Mouse (Mus musculus): ENCODE results near the gene Map3k13. TPM values are rescaled to one million over a fixed set of nuclear protein-coding genes. Genes with fewer than 3 reads are reported as not detected.
A peak's percentile ranks its signal among the peaks of the same experiment; 100 is the strongest.

Map3k13 gene
- polyA plus RNA-seq, 1 experiment from 2014 or later = 5.7 TPM

- H3K27ac ChIP-seq (ENCODE audit: low read length) = no peak overlapping the region
- no peaks in the 10 kb centered on the region for H3K9me3 ChIP-seq (ENCODE audit: control insufficient read depth, low read length)
- no peak overlapping the region for H3K9ac ChIP-seq (replicated peaks; ENCODE audit: low read depth, low read length)
- 86% methylated on average over 8 of the region's 8 CpGs for WGBS
- H3K36me3 ChIP-seq (ENCODE audit: control insufficient read depth, insufficient read depth) = no peaks in the 10 kb centered on the region
- no peaks in the 10 kb centered on the region for H3K4me1 ChIP-seq (replicated peaks; ENCODE audit: control insufficient read depth, insufficient read depth, low read length)
- no peak for ATAC-seq
- H3K4me2 ChIP-seq (ENCODE audit: low read length) = no peak overlapping the region
- no peak overlapping the region for H3K4me3 ChIP-seq (replicated peaks; ENCODE audit: low read length)
- H3K27me3 ChIP-seq (replicated peaks; ENCODE audit: control insufficient read depth, insufficient read depth, low read length) = no peaks in the 10 kb centered on the region
Observed at GRCm38 (mm10) chr16:21834866-21835583, 40.9 kb downstream of the Map3k13 start.

GRCm38 (mm10) chr16:21835584-21835931 is 41.4 kb downstream of the Map3k13 start:
- H3K27me3 ChIP-seq (replicated peaks; ENCODE audit: control insufficient read depth, insufficient read depth, low read length) = no peaks in the 10 kb centered on the region
- no peaks in the 10 kb centered on the region for H3K9me3 ChIP-seq (ENCODE audit: control insufficient read depth, low read length)
- ATAC-seq = no peak
- H3K4me3 ChIP-seq (replicated peaks; ENCODE audit: low read length) = no peak overlapping the region
- H3K4me1 ChIP-seq (replicated peaks; ENCODE audit: control insufficient read depth, insufficient read depth, low read length) = no peaks in the 10 kb centered on the region
- 41% methylated on average over 7 of the region's 7 CpGs for WGBS
- H3K36me3 ChIP-seq (ENCODE audit: control insufficient read depth, insufficient read depth) = no peaks in the 10 kb centered on the region
- H3K9ac ChIP-seq (replicated peaks; ENCODE audit: low read depth, low read length) = no peak overlapping the region
- H3K4me2 ChIP-seq (ENCODE audit: low read length) = no peak overlapping the region
- H3K27ac ChIP-seq (ENCODE audit: low read length) = no peak overlapping the region

GRCm38 (mm10) chr16:21836311-21837072 is 42.3 kb downstream of the Map3k13 start:
- H3K36me3 ChIP-seq (ENCODE audit: control insufficient read depth, insufficient read depth) = no peaks in the 10 kb centered on the region
- H3K27ac ChIP-seq (ENCODE audit: low read length) = no peak overlapping the region
- H3K9me3 ChIP-seq (ENCODE audit: control insufficient read depth, low read length) = no peaks in the 10 kb centered on the region
- H3K4me3 ChIP-seq (replicated peaks; ENCODE audit: low read length) = no peak overlapping the region
- no peak overlapping the region for H3K4me2 ChIP-seq (ENCODE audit: low read length)
- peak; percentile 91 for ATAC-seq
- no peak overlapping the region for H3K9ac ChIP-seq (replicated peaks; ENCODE audit: low read depth, low read length)
- WGBS = 65% methylated on average over 7 of the region's 7 CpGs
- no peaks in the 10 kb centered on the region for H3K4me1 ChIP-seq (replicated peaks; ENCODE audit: control insufficient read depth, insufficient read depth, low read length)
- no peaks in the 10 kb centered on the region for H3K27me3 ChIP-seq (replicated peaks; ENCODE audit: control insufficient read depth, insufficient read depth, low read length)

GRCm38 (mm10) chr16:21837694-21838093 is 43.5 kb downstream of the Map3k13 start:
- no peak overlapping the region for H3K27ac ChIP-seq (ENCODE audit: low read length)
- WGBS = 83% methylated on average over 6 of the region's 6 CpGs
- ATAC-seq = no peak

GRCm38 (mm10) chr16:21845800-21846671 is 51.9 kb downstream of the Map3k13 start:
- peak overlapping the region; percentile 73 for H3K9ac ChIP-seq (replicated peaks; ENCODE audit: low read depth, low read length)
- WGBS = under 1% methylated on average over 16 of the region's 16 CpGs

More at GRCm38 (mm10) chr16:21837694-21838093, 43.5 kb downstream of the Map3k13 start:
- Histone ChIP-seq H3K4me2 (ENCODE audit: low read length) (no peak overlapping the region), H3K36me3 (ENCODE audit: control insufficient read depth, insufficient read depth) (no peaks in the 10 kb centered on the region), H3K27me3 (replicated peaks; ENCODE audit: control insufficient read depth, insufficient read depth, low read length) (no peaks in the 10 kb centered on the region), H3K9ac (replicated peaks; ENCODE audit: low read depth, low read length) (no peak overlapping the region), H3K4me1 (replicated peaks; ENCODE audit: control insufficient read depth, insufficient read depth, low read length) (no peaks in the 10 kb centered on the region), H3K4me3 (replicated peaks; ENCODE audit: low read length) (no peak overlapping the region), H3K9me3 (ENCODE audit: control insufficient read depth, low read length) (no peaks in the 10 kb centered on the region)

GRCm38 (mm10) chr16:21848444-21848843 is 54.3 kb downstream of the Map3k13 start:
- WGBS = 85% methylated on average over 3 of the region's 3 CpGs
- Histone ChIP-seq H3K4me3 (replicated peaks; ENCODE audit: low read length) (no peak overlapping the region), H3K4me1 (replicated peaks; ENCODE audit: control insufficient read depth, insufficient read depth, low read length) (peaks cover 9% of the 10 kb centered on the region), H3K27me3 (replicated peaks; ENCODE audit: control insufficient read depth, insufficient read depth, low read length) (no peaks in the 10 kb centered on the region), H3K9me3 (ENCODE audit: control insufficient read depth, low read length) (no peaks in the 10 kb centered on the region), H3K36me3 (ENCODE audit: control insufficient read depth, insufficient read depth) (no peaks in the 10 kb centered on the region), H3K4me2 (ENCODE audit: low read length) (no peak overlapping the region), H3K27ac (ENCODE audit: low read length) (no peak overlapping the region), H3K9ac (replicated peaks; ENCODE audit: low read depth, low read length) (no peak overlapping the region)
- no peak for ATAC-seq

More at GRCm38 (mm10) chr16:21845800-21846671, 51.9 kb downstream of the Map3k13 start:
- Histone ChIP-seq H3K36me3 (ENCODE audit: control insufficient read depth, insufficient read depth) (no peaks in the 10 kb centered on the region), H3K4me3 (replicated peaks; ENCODE audit: low read length) (peak overlapping the region; percentile 57), H3K9me3 (ENCODE audit: control insufficient read depth, low read length) (no peaks in the 10 kb centered on the region), H3K27me3 (replicated peaks; ENCODE audit: control insufficient read depth, insufficient read depth, low read length) (no peaks in the 10 kb centered on the region), H3K27ac (ENCODE audit: low read length) (peak overlapping the region; percentile 90), H3K4me1 (replicated peaks; ENCODE audit: control insufficient read depth, insufficient read depth, low read length) (peaks cover 3% of the 10 kb centered on the region), H3K4me2 (ENCODE audit: low read length) (peak overlapping the region; percentile 71)
- ATAC-seq = peak; percentile 100

- Histone ChIP-seq H3K27ac (ENCODE audit: low read length) (no peak overlapping the region), H3K27me3 (replicated peaks; ENCODE audit: control insufficient read depth, insufficient read depth, low read length) (no peaks in the 10 kb centered on the region), H3K36me3 (ENCODE audit: control insufficient read depth, insufficient read depth) (no peaks in the 10 kb centered on the region), H3K4me3 (replicated peaks; ENCODE audit: low read length) (no peak overlapping the region), H3K4me2 (ENCODE audit: low read length) (no peak overlapping the region), H3K4me1 (replicated peaks; ENCODE audit: control insufficient read depth, insufficient read depth, low read length) (peaks cover 12% of the 10 kb centered on the region), H3K9ac (replicated peaks; ENCODE audit: low read depth, low read length) (no peak overlapping the region), H3K9me3 (ENCODE audit: control insufficient read depth, low read length) (no peaks in the 10 kb centered on the region)
- no peak for ATAC-seq
- 87% methylated on average over 4 of the region's 4 CpGs for WGBS
Observed at GRCm38 (mm10) chr16:21848847-21849246, 54.7 kb downstream of the Map3k13 start.

GRCm38 (mm10) chr16:21852374-21852773 is 58.2 kb downstream of the Map3k13 start:
- Histone ChIP-seq H3K27me3 (replicated peaks; ENCODE audit: control insufficient read depth, insufficient read depth, low read length) (no peaks in the 10 kb centered on the region), H3K4me1 (replicated peaks; ENCODE audit: control insufficient read depth, insufficient read depth, low read length) (peaks cover 28% of the 10 kb centered on the region), H3K36me3 (ENCODE audit: control insufficient read depth, insufficient read depth) (no peaks in the 10 kb centered on the region), H3K9me3 (ENCODE audit: control insufficient read depth, low read length) (no peaks in the 10 kb centered on the region), H3K27ac (ENCODE audit: low read length) (no peak overlapping the region), H3K9ac (replicated peaks; ENCODE audit: low read depth, low read length) (no peak overlapping the region), H3K4me3 (replicated peaks; ENCODE audit: low read length) (no peak overlapping the region), H3K4me2 (ENCODE audit: low read length) (no peak overlapping the region)
- ATAC-seq = no peak
- WGBS = 89% methylated on average over 7 of the region's 7 CpGs

GRCm38 (mm10) chr16:21853446-21853941 is 59.3 kb downstream of the Map3k13 start:
- Histone ChIP-seq H3K9ac (replicated peaks; ENCODE audit: low read depth, low read length) (no peak overlapping the region), H3K27me3 (replicated peaks; ENCODE audit: control insufficient read depth, insufficient read depth, low read length) (no peaks in the 10 kb centered on the region), H3K27ac (ENCODE audit: low read length) (peak overlapping the region; percentile 84), H3K4me1 (replicated peaks; ENCODE audit: control insufficient read depth, insufficient read depth, low read length) (peaks cover 28% of the 10 kb centered on the region), H3K4me3 (replicated peaks; ENCODE audit: low read length) (no peak overlapping the region), H3K4me2 (ENCODE audit: low read length) (peak overlapping the region; percentile 14; the same call in 1 of the 2 replicates), H3K36me3 (ENCODE audit: control insufficient read depth, insufficient read depth) (no peaks in the 10 kb centered on the region), H3K9me3 (ENCODE audit: control insufficient read depth, low read length) (no peaks in the 10 kb centered on the region)
- 31% methylated on average over 7 of the region's 7 CpGs for WGBS
- peak; percentile 75 for ATAC-seq
